Mouse (Mus musculus) lung, embryonic 14.5 days (tissue): ENCODE measurements around the gene Myct1. TPM values are rescaled to one million over a fixed set of nuclear protein-coding genes. Genes with fewer than 3 reads are reported as not detected.

Experiments
- ATAC-seq: fragments of 200-750 bp; cut with Nextera tagmentation; 2 replicates; pipeline ENCODE4 v1.8.0; 2017; ENCODE audit warnings: mild to moderate bottlenecking, moderate TSS enrichment, moderate library complexity; ENCODE audit not compliant: insufficient read depth
- DNase-seq: peaks from one replicate; pipeline ENCODE4 v3.0.0-alpha.2; 2015
- H3K27ac ChIP-seq: fragments of 300-500 bp; sonication (generic); 2 replicates; pipeline ENCODE4 v1.5.1; 2014; ENCODE audit warnings: low read depth, mild to moderate bottlenecking, moderate library complexity
- H3K27me3 ChIP-seq: fragments of 300-500 bp; sonication (generic); 2 replicates; pipeline ENCODE4 v1.6.1; 2014; ENCODE audit warnings: low read length, control low read depth; ENCODE audit not compliant: insufficient read depth
- H3K36me3 ChIP-seq: fragments of 300-500 bp; sonication (generic); 2 replicates; pipeline ENCODE4 v1.6.1; 2014; ENCODE audit warnings: control low read depth; ENCODE audit not compliant: insufficient read depth
- H3K4me1 ChIP-seq: fragments of 300-500 bp; sonication (generic); 2 replicates; pipeline ENCODE4 v1.6.1; 2014; ENCODE audit warnings: antibody characterized with exemption, control low read depth; ENCODE audit not compliant: insufficient read depth
- H3K4me2 ChIP-seq: fragments of 300-500 bp; sonication (generic); 2 replicates; pipeline ENCODE4 v1.6.1; 2014; ENCODE audit warnings: mild to moderate bottlenecking
- H3K4me3 ChIP-seq: fragments of 300-500 bp; sonication (generic); 2 replicates; pipeline ENCODE4 v1.5.1; 2014; ENCODE audit warnings: low read depth, low read length
- H3K9ac ChIP-seq: fragments of 300-500 bp; sonication (generic); 2 replicates; pipeline ENCODE4 v1.6.1; 2014
- H3K9me3 ChIP-seq: fragments of 300-500 bp; sonication (generic); 2 replicates; pipeline ENCODE4 v1.6.1; 2016; ENCODE audit warnings: low read depth, low read length, control low read depth
- CTCF ChIP-seq: IDR thresholded peaks from 2 replicates; pipeline ENCODE4 v1.5.1; 2016; ENCODE audit warnings: antibody characterized with exemption, low read depth
- WGBS: fragments of 180-500 bp; shearing (Covaris S2); extraction: QIAGEN DNeasy Blood & Tissue Kit; methylation state at CpG from one replicate; pipeline ENCODE4 v1.1.7; 2014; 5-methylcytosine and 5-hydroxymethylcytosine counted together
- polyA plus RNA-seq: library from polyadenylated mRNA; unstranded; fragments of >200 nt; fragmentation: Nextera tagmentation; extraction: Ambion mirVana; gene quantifications from 2 replicates; pipeline ENCODE4 v1.2.1, GENCODE M21; 2014

The Myct1 gene
- polyA plus RNA-seq, 1 experiment from 2014 or later = 8.9 TPM

- Histone ChIP-seq H3K9me3 (no peaks in the 10 kb centered on the region), H3K4me2 (no peak overlapping the region), H3K27me3 (no peaks in the 10 kb centered on the region), H3K4me1 (no peaks in the 10 kb centered on the region), H3K4me3 (no peak overlapping the region), H3K36me3 (no peaks in the 10 kb centered on the region), H3K9ac (no peak overlapping the region), H3K27ac (no peak overlapping the region)
- no peak for ATAC-seq
- no peak for DNase-seq
- 70% methylated on average over 13 of the region's 13 CpGs for WGBS
- no peak for TF ChIP-seq CTCF
Measured at GRCm38 (mm10) chr10:5615186-5616040, 21.8 kb downstream of the Myct1 start.

GRCm38 (mm10) chr10:5626268-5626667, 32.7 kb downstream of the Myct1 start:
- no peak for DNase-seq
- whole genome bisulfite sequencing = 67% methylated on average over 5 of the region's 5 CpGs
- H3K9ac ChIP-seq = no peak overlapping the region
- no peaks in the 10 kb centered on the region for H3K9me3 ChIP-seq
- ATAC-seq = no peak
- no peaks in the 10 kb centered on the region for H3K36me3 ChIP-seq
- no peak overlapping the region for H3K27ac ChIP-seq
- H3K27me3 ChIP-seq = no peaks in the 10 kb centered on the region
- H3K4me3 ChIP-seq = no peak overlapping the region
- H3K4me1 ChIP-seq = no peaks in the 10 kb centered on the region
- no peak overlapping the region for H3K4me2 ChIP-seq
- TF ChIP-seq CTCF = no peak

GRCm38 (mm10) chr10:5633672-5634200, 40.2 kb downstream of the Myct1 start:
- no peaks in the 10 kb centered on the region for H3K4me1 ChIP-seq
- ATAC-seq (no peak), DNase-seq (no peak)
- no peak overlapping the region for H3K4me2 ChIP-seq
- H3K36me3 ChIP-seq = no peaks in the 10 kb centered on the region
- no peak overlapping the region for H3K27ac ChIP-seq
- no peak for TF ChIP-seq CTCF
- H3K9me3 ChIP-seq = no peaks in the 10 kb centered on the region
- no peak overlapping the region for H3K4me3 ChIP-seq
- WGBS = 59% methylated on average over 4 of the region's 4 CpGs
- no peaks in the 10 kb centered on the region for H3K27me3 ChIP-seq
- no peak overlapping the region for H3K9ac ChIP-seq

GRCm38 (mm10) chr10:5634336-5634735, 40.8 kb downstream of the Myct1 start:
- Histone ChIP-seq H3K27me3 (no peaks in the 10 kb centered on the region), H3K36me3 (no peaks in the 10 kb centered on the region), H3K27ac (no peak overlapping the region), H3K9me3 (no peaks in the 10 kb centered on the region), H3K4me3 (no peak overlapping the region), H3K9ac (no peak overlapping the region), H3K4me1 (no peaks in the 10 kb centered on the region), H3K4me2 (no peak overlapping the region)
- peak; percentile 67 for DNase-seq
- ATAC-seq = no peak
- WGBS = 28% methylated on average over 1 of the region's 1 CpGs
- TF ChIP-seq CTCF = peak; percentile 47

- Histone ChIP-seq H3K9ac (no peak overlapping the region), H3K4me3 (no peak overlapping the region), H3K4me1 (no peaks in the 10 kb centered on the region), H3K36me3 (no peaks in the 10 kb centered on the region), H3K4me2 (no peak overlapping the region), H3K9me3 (no peaks in the 10 kb centered on the region), H3K27ac (no peak overlapping the region), H3K27me3 (no peaks in the 10 kb centered on the region)
- TF ChIP-seq CTCF = no peak
- WGBS = 65% methylated on average over 4 of the region's 4 CpGs
- DNase-seq = no peak
- ATAC-seq = no peak
Measured at GRCm38 (mm10) chr10:5637322-5637721, 43.7 kb downstream of the Myct1 start.

- no peak for TF ChIP-seq CTCF
- Histone ChIP-seq H3K9ac (no peak within 1 kb of the TSS), H3K9me3 (no peaks in the 10 kb centered on the region), H3K27ac (no peak within 1 kb of the TSS), H3K4me1 (no peaks in the 10 kb centered on the region), H3K36me3 (no peaks in the 10 kb centered on the region), H3K4me3 (no peak within 1 kb of the TSS), H3K27me3 (no peaks in the 10 kb centered on the region), H3K4me2 (no peak within 1 kb of the TSS)
- 27% methylated on average over 8 of the region's 8 CpGs for WGBS
- peak; percentile 41; the same call in 1 of the 2 replicates for ATAC-seq
- peak; percentile 86 for DNase-seq
Measured at GRCm38 (mm10) chr10:5639112-5639511, 45.5 kb downstream of the Myct1 start, which contains the start of gene Vip. Gene Vip, plus strand, starts transcription at chr10:5639218.

Other genes starting within 250 kb of the Myct1 start
- 7.9 and 9.0 TPM in 2 replicates for gene Syne1, start 42.3 kb upstream of the Myct1 start, polyA plus RNA-seq
- gene Vip, start 45.4 kb downstream of the Myct1 start, polyA plus RNA-seq = 0.16 TPM in 1 of 2 replicates, not detected in the other
- 90.7 and 91.0 TPM in 2 replicates for gene Fbxo5, start 211.8 kb downstream of the Myct1 start, polyA plus RNA-seq
- gene Mtrf1l, start 230.1 kb downstream of the Myct1 start, polyA plus RNA-seq = 17.8 and 19.0 TPM in 2 replicates